Mouse (Mus musculus) midbrain, embryonic 12.5 days (tissue): ENCODE results near the gene Dapk2. TPM values are rescaled to one million over a fixed set of nuclear protein-coding genes. Genes with fewer than 3 reads are reported as not detected.

Source experiments
- ATAC-seq: fragments of 200-750 bp; cut with Nextera tagmentation; 2 replicates; pipeline ENCODE4 v1.8.0; 2017; ENCODE audit warnings: low read depth, moderate TSS enrichment, moderate library complexity; ENCODE audit not compliant: low FRiP score
- H3K27ac ChIP-seq: fragments of 300-500 bp; sonication (generic); replicated peaks from 2 replicates; pipeline ENCODE4 v1.5.1; 2016; ENCODE audit warnings: mild to moderate bottlenecking
- H3K27me3 ChIP-seq: fragments of 300-500 bp; sonication (generic); 2 replicates; pipeline ENCODE4 v1.6.1; 2016; ENCODE audit warnings: mild to moderate bottlenecking
- H3K36me3 ChIP-seq: fragments of 300-500 bp; sonication (generic); 2 replicates; pipeline ENCODE4 v1.6.1; 2016
- H3K4me1 ChIP-seq: fragments of 300-500 bp; sonication (generic); 2 replicates; pipeline ENCODE4 v1.6.1; 2016
- H3K4me2 ChIP-seq: fragments of 300-500 bp; sonication (generic); replicated peaks from 2 replicates; pipeline ENCODE4 v1.6.1; 2016; ENCODE audit warnings: mild to moderate bottlenecking, moderate library complexity
- H3K4me3 ChIP-seq: fragments of 300-500 bp; sonication (generic); 2 replicates; pipeline ENCODE4 v1.5.1; 2016; ENCODE audit warnings: mild to moderate bottlenecking
- H3K9ac ChIP-seq: fragments of 300-500 bp; sonication (generic); replicated peaks from 2 replicates; pipeline ENCODE4 v1.6.1; 2016; ENCODE audit warnings: mild to moderate bottlenecking, moderate library complexity
- H3K9me3 ChIP-seq: fragments of 300-500 bp; sonication (generic); 2 replicates; pipeline ENCODE4 v1.6.1; 2016; ENCODE audit warnings: mild to moderate bottlenecking
- WGBS: fragments of 180-500 bp; shearing (Covaris S2); methylation state at CpG from one replicate; pipeline ENCODE4 v1.1.7; 2016; 5-methylcytosine and 5-hydroxymethylcytosine counted together
- polyA plus RNA-seq: library from polyadenylated mRNA; unstranded; fragments of >200 nt; fragmentation: Nextera tagmentation; extraction: Ambion mirVana; gene quantifications from 2 replicates; pipeline ENCODE4 v1.2.1, GENCODE M21; 2016

The Dapk2 gene
- polyA plus RNA-seq, 1 experiment from 2014 or later, result 3.7 TPM

- peaks cover 9% of the 10 kb centered on the region for H3K4me1 ChIP-seq
- H3K9ac ChIP-seq, result no peak overlapping the region
- WGBS, result 88% methylated on average over 4 of the region's 4 CpGs
- H3K4me3 ChIP-seq, result no peak overlapping the region
- no peak overlapping the region for H3K4me2 ChIP-seq
- H3K27ac ChIP-seq, result no peak overlapping the region
- H3K9me3 ChIP-seq, result no peaks in the 10 kb centered on the region
- no peak for ATAC-seq
- no peaks in the 10 kb centered on the region for H3K36me3 ChIP-seq
- no peaks in the 10 kb centered on the region for H3K27me3 ChIP-seq
Measured at GRCm38 (mm10) chr9:66217970-66218369, 59.9 kb downstream of the Dapk2 start.

GRCm38 (mm10) chr9:66218917-66219725, 61.1 kb downstream of the Dapk2 start:
- no peak overlapping the region for H3K9ac ChIP-seq
- H3K4me1 ChIP-seq, result no peaks in the 10 kb centered on the region
- 74% methylated on average over 10 of the region's 10 CpGs for WGBS
- H3K4me3 ChIP-seq, result no peak overlapping the region
- H3K27ac ChIP-seq, result no peak overlapping the region
- no peaks in the 10 kb centered on the region for H3K27me3 ChIP-seq
- no peak overlapping the region for H3K4me2 ChIP-seq
- no peak for ATAC-seq
- no peaks in the 10 kb centered on the region for H3K36me3 ChIP-seq
- no peaks in the 10 kb centered on the region for H3K9me3 ChIP-seq

- Histone ChIP-seq H3K36me3 (no peaks in the 10 kb centered on the region), H3K9ac (no peak overlapping the region), H3K27ac (no peak overlapping the region), H3K4me1 (no peaks in the 10 kb centered on the region), H3K9me3 (no peaks in the 10 kb centered on the region), H3K4me3 (no peak overlapping the region), H3K4me2 (no peak overlapping the region), H3K27me3 (no peaks in the 10 kb centered on the region)
- 74% methylated on average over 2 of the region's 2 CpGs for WGBS
- ATAC-seq, result no peak
Measured at GRCm38 (mm10) chr9:66223872-66224271, 65.8 kb downstream of the Dapk2 start.

GRCm38 (mm10) chr9:66225737-66226485, 67.9 kb downstream of the Dapk2 start:
- H3K4me1 ChIP-seq, result no peaks in the 10 kb centered on the region
- H3K27me3 ChIP-seq, result no peaks in the 10 kb centered on the region
- no peak overlapping the region for H3K4me3 ChIP-seq
- ATAC-seq, result no peak
- 73% methylated on average over 5 of the region's 5 CpGs for WGBS
- H3K9ac ChIP-seq, result no peak overlapping the region
- no peaks in the 10 kb centered on the region for H3K9me3 ChIP-seq
- no peak overlapping the region for H3K27ac ChIP-seq
- no peak overlapping the region for H3K4me2 ChIP-seq
- H3K36me3 ChIP-seq, result no peaks in the 10 kb centered on the region

GRCm38 (mm10) chr9:66228456-66229151, 70.6 kb downstream of the Dapk2 start:
- no peak for ATAC-seq
- no peak overlapping the region for H3K9ac ChIP-seq
- H3K4me1 ChIP-seq, result no peaks in the 10 kb centered on the region
- no peaks in the 10 kb centered on the region for H3K27me3 ChIP-seq
- no peak overlapping the region for H3K4me3 ChIP-seq
- no peaks in the 10 kb centered on the region for H3K36me3 ChIP-seq
- no peak overlapping the region for H3K4me2 ChIP-seq
- 63% methylated on average over 2 of the region's 2 CpGs for WGBS
- H3K9me3 ChIP-seq, result no peaks in the 10 kb centered on the region
- H3K27ac ChIP-seq, result no peak overlapping the region

- no peak overlapping the region for H3K4me2 ChIP-seq
- ATAC-seq, result no peak
- no peaks in the 10 kb centered on the region for H3K36me3 ChIP-seq
- WGBS, result 82% methylated on average over 7 of the region's 7 CpGs
- H3K27me3 ChIP-seq, result no peaks in the 10 kb centered on the region
- H3K9me3 ChIP-seq, result no peaks in the 10 kb centered on the region
- H3K4me3 ChIP-seq, result no peak overlapping the region
- no peak overlapping the region for H3K27ac ChIP-seq
- H3K9ac ChIP-seq, result no peak overlapping the region
- no peaks in the 10 kb centered on the region for H3K4me1 ChIP-seq
Measured at GRCm38 (mm10) chr9:66231820-66232479, 73.9 kb downstream of the Dapk2 start.

GRCm38 (mm10) chr9:66236615-66237014, 78.6 kb downstream of the Dapk2 start:
- Histone ChIP-seq H3K9me3 (no peaks in the 10 kb centered on the region), H3K36me3 (no peaks in the 10 kb centered on the region), H3K27me3 (no peaks in the 10 kb centered on the region), H3K4me2 (no peak overlapping the region), H3K4me1 (no peaks in the 10 kb centered on the region), H3K27ac (no peak overlapping the region), H3K9ac (no peak overlapping the region), H3K4me3 (no peak overlapping the region)
- ATAC-seq, result no peak
- WGBS, result 66% methylated on average over 2 of the region's 2 CpGs

- H3K9me3 ChIP-seq, result no peaks in the 10 kb centered on the region
- H3K4me2 ChIP-seq, result no peak overlapping the region
- H3K36me3 ChIP-seq, result no peaks in the 10 kb centered on the region
- H3K4me1 ChIP-seq, result no peaks in the 10 kb centered on the region
- no peak overlapping the region for H3K27ac ChIP-seq
- no peaks in the 10 kb centered on the region for H3K27me3 ChIP-seq
- H3K9ac ChIP-seq, result no peak overlapping the region
- 42% methylated on average over 1 of the region's 1 CpGs for WGBS
- H3K4me3 ChIP-seq, result no peak overlapping the region
- ATAC-seq, result no peak
Measured at GRCm38 (mm10) chr9:66237742-66238141, 79.7 kb downstream of the Dapk2 start.

GRCm38 (mm10) chr9:66239173-66239572, 81.2 kb downstream of the Dapk2 start:
- Histone ChIP-seq H3K36me3 (no peaks in the 10 kb centered on the region), H3K4me2 (no peak overlapping the region), H3K27ac (no peak overlapping the region), H3K9ac (no peak overlapping the region), H3K9me3 (no peaks in the 10 kb centered on the region), H3K4me1 (no peaks in the 10 kb centered on the region), H3K27me3 (no peaks in the 10 kb centered on the region), H3K4me3 (no peak overlapping the region)
- WGBS, result 81% methylated on average over 7 of the region's 7 CpGs
- ATAC-seq, result no peak

GRCm38 (mm10) chr9:66239691-66240090, 81.7 kb downstream of the Dapk2 start:
- Histone ChIP-seq H3K4me1 (no peaks in the 10 kb centered on the region), H3K9me3 (no peaks in the 10 kb centered on the region), H3K27ac (no peak overlapping the region), H3K36me3 (no peaks in the 10 kb centered on the region), H3K4me3 (no peak overlapping the region), H3K4me2 (no peak overlapping the region), H3K9ac (no peak overlapping the region), H3K27me3 (no peaks in the 10 kb centered on the region)
- no peak for ATAC-seq
- 81% methylated on average over 3 of the region's 3 CpGs for WGBS

- no peaks in the 10 kb centered on the region for H3K4me1 ChIP-seq
- no peak overlapping the region for H3K4me3 ChIP-seq
- ATAC-seq, result no peak
- H3K9me3 ChIP-seq, result no peaks in the 10 kb centered on the region
- H3K27ac ChIP-seq, result no peak overlapping the region
- H3K36me3 ChIP-seq, result no peaks in the 10 kb centered on the region
- H3K9ac ChIP-seq, result no peak overlapping the region
- H3K4me2 ChIP-seq, result no peak overlapping the region
- no peaks in the 10 kb centered on the region for H3K27me3 ChIP-seq
- WGBS, result 62% methylated on average over 4 of the region's 4 CpGs
Measured at GRCm38 (mm10) chr9:66240493-66240892, 82.5 kb downstream of the Dapk2 start.

GRCm38 (mm10) chr9:66240991-66241390, 83.0 kb downstream of the Dapk2 start:
- WGBS, result 59% methylated on average over 3 of the region's 3 CpGs
- Histone ChIP-seq H3K4me3 (no peak overlapping the region), H3K4me2 (no peak overlapping the region), H3K36me3 (no peaks in the 10 kb centered on the region), H3K9me3 (no peaks in the 10 kb centered on the region), H3K9ac (no peak overlapping the region), H3K27me3 (no peaks in the 10 kb centered on the region), H3K4me1 (no peaks in the 10 kb centered on the region), H3K27ac (no peak overlapping the region)
- ATAC-seq, result no peak
